Mouse (Mus musculus): Measurements from ENCODE around the gene 4930430F08Rik.
"Not testable (repeated sequence)": the region's sequence is repeated elsewhere in the genome, so short reads cannot be mapped to it uniquely, and the experiment has no call there.

4930430F08Rik gene

DNA sequence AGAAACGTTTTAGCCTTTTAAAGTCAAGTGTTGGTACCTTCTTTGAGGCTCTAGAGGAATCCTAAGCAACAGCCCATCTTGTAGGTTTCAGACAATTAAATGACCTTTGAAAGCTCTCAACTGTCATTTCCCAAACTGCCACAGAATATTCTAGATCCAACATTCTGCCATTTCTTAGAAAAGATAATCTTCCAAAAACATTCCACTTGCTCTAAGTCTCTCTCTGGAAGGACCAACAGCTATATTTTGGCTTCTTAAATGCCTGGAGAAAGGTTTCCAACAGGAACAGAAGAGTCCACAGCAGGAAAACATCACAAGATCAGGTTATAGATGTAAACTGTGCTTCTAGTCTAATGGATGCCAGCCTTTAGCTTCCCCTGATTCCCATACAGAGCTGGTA lies at the start of gene 4930430F08Rik, which contains the start of gene 1700017N19Rik:
Gene 4930430F08Rik, minus strand, starts transcription at position 101 of the 400 bp plus-strand sequence.
Gene 1700017N19Rik, plus strand, starts transcription at position 162 of the 400 bp plus-strand sequence.
- no peak for DNase-seq

DNA sequence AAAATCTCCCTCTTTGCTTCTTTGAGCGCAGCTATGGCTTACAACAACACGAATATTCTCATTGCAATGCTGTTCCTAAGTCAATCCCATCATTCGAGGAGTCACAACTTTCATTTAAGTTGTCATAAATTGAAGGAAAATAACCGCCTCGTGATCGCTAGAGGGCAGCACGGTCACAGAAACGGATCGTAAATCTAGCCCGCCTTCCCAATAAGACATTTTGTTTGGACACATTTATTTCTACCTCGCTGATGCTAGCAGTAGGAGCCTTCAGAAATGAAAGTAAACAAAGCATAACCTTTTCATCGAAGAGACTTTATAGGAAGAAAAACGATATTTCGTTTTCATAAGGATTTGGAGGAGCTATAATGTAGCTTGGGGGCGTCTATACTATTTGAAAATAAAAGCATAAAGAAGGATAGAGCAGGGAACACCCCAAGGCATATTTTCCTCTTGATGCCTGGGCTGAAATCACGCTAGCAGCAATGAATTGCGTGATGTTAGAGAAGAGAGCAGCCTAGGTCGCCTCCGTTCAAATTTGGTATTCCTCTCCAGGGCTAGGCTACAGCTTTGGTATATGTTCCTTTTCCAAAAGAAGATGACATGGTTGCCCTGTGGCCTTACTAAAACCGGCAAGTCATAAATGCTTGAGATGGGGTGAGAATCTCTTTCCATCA lies 39.7 kb upstream of the 4930430F08Rik start:
- DNase-seq: peak; percentile 28 to 75

DNA sequence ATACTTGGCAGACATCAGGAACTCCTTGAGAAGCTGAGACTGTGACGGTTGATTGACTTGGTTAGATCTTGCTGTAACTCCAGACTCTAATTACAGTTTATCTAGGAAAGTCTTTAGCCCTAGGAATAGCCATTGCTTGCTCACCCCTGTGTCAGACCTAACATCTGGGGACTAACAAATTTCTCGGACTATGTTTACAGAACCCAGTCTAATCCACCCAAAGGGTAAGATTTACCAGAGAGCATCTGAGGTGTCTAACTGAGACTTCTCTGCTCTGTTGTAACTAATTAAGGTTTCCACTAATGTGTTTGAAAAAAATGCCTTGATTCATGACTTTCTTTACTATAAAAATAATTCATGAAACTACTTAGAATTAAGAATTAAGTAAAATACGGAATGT lies 32.3 kb upstream of the 4930430F08Rik start:
- DNase-seq: no peak

DNA sequence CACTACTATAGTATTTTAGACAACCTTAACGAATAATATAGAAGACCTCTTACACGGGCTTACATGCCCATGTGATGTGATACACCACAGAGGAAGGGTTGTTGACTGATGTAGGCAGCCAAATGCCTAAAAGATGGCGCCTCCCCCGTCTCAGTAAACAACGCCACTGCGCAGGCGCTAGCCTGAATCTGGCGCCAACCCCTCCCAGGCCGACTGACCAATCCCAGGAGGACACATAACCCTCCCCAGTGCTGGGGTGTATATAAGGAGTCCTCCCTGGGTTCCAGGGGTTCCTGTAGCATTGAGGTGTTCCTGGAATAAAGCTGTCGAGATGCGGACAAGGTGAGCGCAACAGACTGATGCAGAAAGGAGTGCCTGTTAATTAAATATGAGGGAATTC lies 29.8 kb upstream of the 4930430F08Rik start:
- DNase-seq: no peak

DNA sequence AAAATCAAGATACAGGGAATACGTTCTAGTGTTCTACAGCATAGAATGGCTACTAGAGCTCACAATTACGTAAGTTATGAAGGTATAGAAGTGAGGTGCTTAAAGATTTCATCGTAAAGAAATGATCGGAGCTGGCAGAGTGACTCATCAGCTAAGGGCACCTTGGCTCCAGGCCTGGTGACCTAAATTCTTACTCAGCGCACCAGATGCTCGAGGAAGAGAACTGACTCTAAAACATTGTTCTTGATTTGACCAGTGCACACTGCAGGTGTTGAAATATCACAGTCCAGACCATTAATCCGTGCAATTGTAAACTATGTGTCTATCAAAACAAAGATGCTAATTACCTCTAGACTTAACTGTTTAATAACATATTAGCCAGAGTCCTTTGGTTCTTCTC lies 29.3 kb upstream of the 4930430F08Rik start:
- no peak for DNase-seq

DNA sequence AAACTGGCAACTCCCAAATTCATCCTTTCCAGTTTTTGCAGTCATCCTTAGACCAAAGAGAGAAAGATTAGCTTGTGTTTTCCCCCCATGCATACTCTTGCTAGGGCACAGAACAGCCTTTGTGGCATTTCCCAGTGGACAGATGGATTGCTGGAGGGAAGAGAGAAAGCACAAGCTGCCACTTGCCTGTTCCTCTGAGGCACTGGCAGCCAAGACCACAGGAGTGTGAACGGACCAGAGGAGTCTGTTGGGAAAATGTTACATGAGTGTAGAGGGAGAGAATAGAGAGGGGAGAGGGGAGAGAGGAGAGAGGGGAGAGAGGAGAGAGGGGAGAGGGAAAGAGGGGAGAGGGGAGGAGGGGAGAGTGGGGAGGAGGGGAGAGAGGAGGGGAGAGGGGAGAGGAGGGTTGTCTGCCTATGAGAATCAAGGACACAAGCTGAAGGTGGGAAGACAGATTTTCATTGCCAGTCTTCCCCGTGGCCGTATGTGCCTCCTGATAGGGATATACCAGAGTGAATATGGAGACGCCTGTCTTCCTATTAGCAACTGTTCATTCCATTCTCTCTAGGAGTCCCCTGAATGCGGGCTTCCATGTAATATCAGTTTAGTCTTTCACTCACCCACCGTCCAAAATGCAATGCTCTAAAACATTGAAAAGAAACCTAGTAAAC lies 27.1 kb upstream of the 4930430F08Rik start:
- no peak for DNase-seq

DNA sequence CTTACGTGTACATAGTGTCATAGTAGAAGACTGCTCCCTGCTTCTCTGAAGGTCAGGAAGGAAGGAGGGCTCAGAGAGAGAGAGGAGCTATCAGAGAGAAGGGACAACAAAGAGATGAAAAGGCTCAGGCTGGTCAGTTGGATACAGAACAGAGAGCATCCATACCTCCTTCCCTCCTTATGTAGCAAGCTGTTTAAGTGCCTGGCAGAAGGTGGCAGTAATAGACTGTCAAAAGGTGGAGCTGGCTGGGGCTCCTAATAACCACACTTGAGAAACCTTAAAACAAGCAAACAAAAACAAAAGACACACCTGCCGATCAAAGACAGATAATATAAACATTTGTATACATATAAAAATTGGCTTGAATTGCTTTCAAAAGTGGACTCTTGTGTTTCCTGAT lies 14.0 kb upstream of the 4930430F08Rik start:
- DNase-seq: no peak

DNA sequence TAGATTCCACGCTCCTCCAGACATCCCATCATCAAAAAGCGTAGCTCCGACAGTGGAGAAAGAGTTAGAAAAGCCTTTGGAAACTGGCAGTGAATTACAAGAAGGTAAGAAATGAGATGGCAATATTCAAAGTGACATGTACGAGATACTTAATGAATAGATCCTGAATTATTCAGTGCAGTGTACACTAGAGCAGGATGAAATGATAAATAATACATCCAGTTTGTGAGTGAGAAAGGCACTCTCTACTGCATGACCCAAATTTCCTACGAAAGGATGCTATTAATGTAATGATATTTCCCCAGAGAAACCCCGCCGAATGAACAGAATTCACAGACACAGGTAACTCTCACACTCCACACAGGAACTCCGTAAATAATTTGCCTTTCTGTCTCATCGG lies 13.3 kb upstream of the 4930430F08Rik start:
- no peak for DNase-seq

DNA sequence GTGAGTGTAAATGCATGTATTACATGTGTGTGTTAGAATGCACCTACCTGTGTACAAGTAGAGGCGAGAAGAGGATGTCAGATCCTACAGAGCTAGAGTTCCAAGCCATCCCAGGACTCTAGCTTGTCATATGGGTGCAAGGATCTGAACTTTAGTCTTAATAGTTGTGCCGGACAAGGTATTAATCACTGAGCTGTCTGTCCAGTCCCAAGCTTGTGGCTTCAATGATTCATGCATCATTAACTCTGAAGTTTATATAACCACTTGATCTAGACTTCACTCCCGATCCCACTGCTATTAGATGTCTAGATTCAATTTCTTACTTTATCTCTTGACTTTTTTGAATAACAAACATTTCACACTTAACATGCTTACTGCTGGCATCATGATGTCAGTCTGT lies 8.1 kb upstream of the 4930430F08Rik start:
- DNase-seq: no peak

DNA sequence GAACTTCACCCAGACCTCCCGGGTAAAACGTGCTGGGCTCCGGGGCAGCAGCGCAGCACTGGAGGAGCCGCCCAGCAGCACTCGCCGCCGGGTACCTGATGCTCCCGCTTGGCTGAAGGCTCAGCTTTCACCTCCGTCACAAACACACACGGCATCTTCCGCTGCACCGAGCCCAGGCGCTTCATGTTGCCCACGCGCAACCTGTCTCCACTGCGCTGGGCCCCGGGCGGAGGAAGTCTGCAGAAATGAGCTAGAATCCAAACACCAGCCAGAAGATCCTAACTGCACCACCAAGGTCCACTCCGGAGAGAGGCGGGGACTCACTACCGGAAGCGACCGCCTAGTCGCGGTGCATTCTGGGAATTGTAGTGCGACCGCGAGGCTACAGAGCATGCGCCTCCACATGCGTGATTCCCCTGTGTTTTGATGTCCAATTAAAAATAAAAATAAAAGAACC lies 1.3 kb downstream of the 4930430F08Rik start:
- peak; percentile 93 to 96 for DNase-seq

DNA sequence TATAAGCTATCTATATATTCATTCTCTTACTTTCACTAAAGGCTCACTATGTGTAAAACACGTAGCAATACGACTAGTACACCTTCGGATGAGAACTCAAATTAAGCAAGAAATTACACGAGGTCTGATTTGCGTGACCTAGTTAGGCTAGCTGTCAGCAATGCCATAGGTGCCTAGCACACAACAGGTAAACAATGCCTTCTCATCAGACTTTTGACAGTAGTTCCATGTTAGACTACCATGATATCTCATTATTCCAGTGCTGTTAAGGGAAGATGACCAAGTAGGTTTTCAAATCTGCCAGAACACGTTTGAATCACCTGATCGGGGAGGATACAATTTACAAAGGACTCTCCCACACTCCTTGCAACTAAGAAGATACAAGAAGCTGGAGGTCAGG lies 1.7 kb downstream of the 4930430F08Rik start:
- no peak for DNase-seq

DNA sequence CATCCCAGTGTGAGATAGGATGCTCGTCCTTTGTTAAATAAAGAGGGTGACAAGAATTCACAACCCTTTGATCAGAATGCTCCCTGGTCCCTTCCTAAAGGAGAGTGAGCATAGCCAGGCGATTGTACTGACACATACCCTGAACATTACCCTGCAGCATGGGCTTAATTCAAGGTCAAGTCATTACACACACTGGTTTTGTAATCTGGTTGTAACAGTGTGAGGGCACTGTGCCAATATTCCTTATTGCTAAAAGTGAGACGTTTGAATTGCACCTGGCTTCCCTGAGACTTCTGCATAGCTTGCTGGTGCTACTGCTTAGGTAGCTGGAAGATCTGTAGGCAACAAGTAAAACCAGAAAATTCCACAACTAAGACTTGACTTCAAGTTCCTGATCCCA lies 6.0 kb downstream of the 4930430F08Rik start:
- peak in 1 of 2 experiments; percentile 3 for DNase-seq

DNA sequence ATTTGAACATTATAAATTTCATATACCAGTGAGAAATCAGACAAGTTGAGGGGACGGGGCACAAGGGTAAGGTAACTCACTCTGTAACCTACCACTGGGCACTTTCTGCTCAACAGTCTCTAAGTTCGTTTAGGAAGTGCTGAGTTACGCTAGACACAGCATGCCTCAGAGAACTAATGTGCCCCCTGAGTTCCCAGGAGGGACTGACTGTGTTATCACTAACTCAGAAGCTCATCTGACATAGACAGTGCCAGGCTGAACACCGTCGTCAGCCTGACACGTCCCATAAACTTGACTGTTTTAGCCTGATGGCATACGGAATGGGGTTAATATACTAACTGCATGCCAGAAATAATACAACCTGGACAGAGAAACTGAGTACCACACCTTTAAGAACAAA lies 14.9 kb downstream of the 4930430F08Rik start:
- no peak for DNase-seq

DNA sequence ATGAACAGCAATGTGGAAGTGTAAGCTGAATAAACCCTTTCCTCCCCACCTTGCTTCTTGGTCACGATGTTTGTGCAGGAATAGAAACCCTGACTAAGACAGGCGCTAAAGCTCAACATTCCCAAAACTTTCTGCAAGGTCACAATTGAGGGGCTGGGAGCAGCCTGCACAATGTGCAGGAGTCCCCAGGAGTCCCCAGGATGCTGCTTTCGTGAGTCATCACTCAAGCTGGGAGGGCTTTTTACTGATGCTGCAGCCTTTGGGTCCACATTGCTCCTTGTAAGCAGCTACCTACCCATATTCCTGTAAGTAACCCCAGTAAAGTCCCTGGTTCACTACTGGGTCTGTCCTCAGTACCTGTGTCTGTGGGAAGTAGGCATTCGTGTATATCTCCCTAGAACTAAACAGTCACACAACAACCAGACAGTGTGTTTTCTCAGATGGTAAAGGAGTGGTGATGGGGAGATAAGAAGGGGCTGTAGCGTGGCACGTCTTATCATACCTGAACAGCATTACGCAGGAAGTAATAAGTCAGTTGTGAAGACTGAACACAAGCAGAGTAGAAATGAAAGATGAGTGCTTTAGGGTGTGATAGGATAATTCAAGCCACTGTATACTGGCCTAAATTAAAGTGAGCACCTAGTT lies 15.6 kb downstream of the 4930430F08Rik start:
- no peak for DNase-seq

DNA sequence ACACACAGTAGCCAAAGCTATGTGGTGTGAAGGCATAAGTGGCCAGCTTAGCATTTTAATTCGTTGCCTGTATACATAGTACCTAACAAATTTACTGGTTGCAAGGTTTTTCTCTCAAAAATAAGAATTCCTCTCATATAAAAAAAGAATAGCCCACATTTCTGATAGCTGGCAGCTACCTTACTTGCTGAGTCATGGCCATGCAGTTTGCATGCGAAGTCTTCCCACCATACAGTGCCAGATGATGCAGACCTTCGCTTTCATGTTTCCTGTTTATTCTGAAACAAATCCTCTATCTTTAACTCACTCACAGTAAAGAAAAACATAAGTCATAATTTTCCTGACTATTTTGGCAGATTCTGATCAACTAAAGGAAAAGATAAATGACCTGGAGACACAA lies 18.5 kb downstream of the 4930430F08Rik start:
- DNase-seq: no peak

DNA sequence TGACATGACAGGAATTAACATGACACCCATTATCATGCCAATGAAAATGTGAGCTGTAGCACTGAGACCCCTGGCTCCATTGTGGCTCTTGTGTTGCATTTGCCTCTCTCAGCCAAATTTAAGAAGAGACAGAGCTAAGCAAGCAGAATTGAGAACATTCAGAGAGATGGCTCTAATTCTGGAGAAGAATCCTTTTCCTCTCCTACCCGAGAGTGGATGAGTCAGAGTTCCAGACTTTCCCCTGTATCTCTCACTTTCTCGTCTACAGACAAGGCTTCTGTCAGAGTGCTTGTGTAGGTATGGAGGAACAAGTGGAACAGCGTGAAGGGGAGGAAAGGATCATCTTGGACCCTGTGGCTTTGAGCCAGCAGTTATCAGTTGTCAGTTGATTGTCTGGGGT lies 26.1 kb downstream of the 4930430F08Rik start:
- no peak for DNase-seq

DNA sequence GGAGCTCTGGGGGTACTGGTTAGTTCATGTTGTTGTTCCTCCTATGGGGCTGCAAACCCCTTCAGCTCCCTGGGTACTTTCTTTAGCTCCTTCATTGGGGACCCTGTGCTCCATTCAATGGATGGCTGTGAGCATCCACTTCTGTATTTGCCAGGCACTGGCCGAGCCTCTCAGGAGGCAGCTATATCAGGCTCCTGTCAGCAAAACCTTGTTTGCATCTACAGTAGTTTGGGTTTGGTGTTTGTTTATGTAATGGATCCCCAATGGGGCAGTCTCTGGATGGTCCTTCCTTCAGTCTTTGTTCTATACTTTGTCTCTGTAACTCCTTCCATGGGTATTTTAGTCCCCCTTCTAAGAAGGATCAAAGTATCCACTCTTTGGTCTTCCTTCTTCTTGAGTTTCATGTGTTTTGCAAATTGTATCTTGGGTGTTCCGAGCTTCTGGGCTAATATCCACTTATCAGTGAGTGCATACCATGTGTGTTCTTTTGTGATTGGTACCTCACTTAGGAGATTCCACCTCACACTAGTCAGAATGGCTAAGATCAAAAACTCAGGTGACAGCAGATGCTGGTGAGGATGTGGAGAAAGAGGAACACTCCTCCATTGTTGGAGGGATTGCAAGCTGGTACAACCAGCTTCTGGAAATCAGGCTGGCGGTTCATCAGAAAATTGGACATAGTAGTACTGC lies 29.9 kb downstream of the 4930430F08Rik start:
- not testable (repeated sequence) for DNase-seq

DNA sequence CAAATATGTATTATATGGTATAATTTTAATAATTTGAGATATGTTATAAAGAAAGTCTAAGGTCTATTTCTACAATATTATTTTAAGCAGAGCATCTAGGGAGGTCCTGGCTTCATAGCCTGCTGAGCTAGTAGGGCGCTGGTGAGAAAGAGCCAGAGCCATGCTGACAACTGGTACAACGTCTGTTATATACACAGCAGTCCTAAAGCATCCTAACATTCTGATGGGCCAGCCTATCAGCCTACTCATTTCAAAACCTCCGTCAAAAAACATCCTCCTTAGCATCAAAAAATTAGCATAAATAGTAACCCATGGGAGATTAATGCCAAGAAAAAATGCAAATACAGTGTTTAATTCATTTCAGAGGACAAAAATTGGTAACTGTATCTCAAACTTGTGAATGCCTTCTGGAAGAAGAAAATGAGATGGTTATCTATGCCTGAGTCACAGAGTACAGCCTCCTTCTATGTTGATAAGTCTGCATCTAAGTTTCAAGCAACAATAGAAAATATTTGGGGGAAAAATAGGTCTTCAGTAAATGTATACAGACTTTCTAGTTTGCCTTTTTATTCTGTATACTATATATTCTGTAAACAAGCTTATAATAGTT lies 33.6 kb downstream of the 4930430F08Rik start:
- no peak for DNase-seq

DNA sequence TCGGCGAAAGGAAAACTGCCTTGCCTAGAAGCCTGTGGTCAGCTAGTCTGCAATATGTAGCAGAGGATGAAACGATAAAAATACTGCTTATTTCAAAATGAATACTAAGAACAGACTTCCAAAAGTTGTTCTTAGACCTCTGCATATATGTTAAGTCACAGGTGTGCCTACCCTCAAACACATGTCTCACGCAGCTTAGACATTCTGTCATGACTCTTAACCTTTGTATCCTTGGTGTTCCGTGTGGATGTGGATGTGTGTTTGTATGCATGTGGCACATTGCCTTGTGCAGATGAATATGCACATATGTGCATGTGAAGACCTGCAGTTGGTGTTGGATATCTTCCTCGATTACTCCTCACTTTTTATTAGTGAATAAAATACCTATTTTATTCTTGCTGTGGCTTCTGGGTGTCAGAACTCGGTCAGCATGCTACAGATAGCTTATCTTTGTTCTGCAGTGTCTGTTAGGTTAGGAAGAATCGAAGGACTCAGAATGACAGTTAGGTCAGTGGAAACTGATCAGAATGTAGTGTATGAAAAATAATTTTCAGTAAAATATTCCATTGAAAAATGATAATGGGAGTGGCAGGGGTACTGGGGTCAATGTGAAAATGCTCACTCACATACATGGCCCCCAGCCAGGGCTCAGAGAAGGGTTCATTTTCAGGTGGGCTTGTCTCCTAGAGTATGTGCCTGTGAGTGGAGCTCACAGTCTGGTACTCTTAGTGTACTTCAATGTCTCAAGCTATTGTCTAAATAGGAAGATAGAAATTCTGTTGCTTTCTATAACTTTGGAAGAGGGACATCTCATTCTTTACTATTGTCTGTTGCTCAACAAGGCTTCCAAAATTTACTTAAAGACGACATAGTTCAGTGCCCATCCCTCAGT lies 65.5 kb downstream of the 4930430F08Rik start:
- DNase-seq: no peak

DNA sequence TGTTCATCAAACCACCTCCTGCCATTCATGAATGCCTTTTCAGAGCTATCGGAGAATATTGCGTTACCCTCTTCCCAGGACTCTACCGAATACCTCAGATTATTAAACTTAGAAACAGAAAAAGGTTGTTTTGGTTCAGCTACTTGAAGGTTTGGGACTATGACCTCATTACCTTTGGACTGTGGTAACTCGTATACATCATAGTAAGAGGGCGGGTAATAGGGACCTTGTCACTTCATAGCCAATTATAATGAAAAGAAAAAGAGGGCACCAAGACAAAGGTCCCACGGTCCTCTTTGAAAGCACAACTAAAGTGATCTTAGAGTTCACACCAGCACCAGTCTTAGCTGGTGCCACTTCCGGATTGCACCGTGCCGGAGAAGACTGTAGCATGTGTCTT lies 67.9 kb downstream of the 4930430F08Rik start:
- DNase-seq: peak in 1 of 2 experiments; percentile 4

Data from kidney, postnatal 36 days (tissue).